In the genomic region with DNA sequence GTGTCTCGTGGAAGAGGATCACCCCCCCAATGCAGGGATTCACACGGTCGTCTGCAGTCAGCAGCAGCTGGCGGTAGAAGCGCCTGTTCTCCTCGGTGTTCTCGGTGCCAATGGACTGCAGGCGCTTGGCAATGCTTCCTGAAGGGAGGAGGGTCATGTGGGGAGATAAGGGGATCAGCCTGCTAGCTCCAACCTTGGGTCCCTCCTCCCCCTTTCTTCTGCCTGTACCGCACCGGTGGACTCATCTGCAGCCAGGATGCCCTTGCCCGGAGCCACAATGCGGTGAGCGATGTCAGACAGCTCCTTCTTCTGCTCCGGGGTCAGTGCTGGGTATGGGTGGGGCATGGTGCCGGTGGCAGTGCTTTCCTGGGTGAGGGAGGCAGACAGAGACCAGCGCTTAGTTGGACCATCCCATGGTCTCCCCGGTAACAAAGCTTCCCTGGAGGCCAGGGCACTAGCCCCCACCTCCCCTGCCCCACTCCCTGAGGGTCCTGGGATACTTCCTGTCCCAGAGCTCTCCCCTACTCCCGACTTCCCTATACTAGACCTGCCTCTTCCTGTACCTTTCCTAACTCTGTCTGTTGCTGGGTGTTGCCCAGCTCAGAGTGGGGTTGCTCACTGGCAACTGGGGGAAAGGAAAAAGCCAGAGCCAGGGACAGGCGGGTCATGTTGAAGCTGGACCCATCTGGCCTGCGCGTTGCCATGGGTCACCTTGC, we compare ENCODE assay signal across 9 mouse cellular contexts. TPM values are rescaled to one million over a fixed set of nuclear protein-coding genes. Genes with fewer than 3 reads are reported as not detected.
A peak's percentile ranks its signal among the peaks of the same experiment; 100 is the strongest.
DNase-seq lines count a peak whose midpoint lies in the region; ATAC-seq and TF ChIP-seq lines count a peak whose summit lies in the region.
"Had no signal": no experiment of that assay in that cellular context is flagged by ENCODE, and none has a peak within 500 bp of the region (broad histone marks: within the 10 kb centered on the region; RNA-seq: fewer than 3 reads in every experiment).

A gene (plus strand): TSS at position 258 of the 716 bp plus-strand sequence.

- H3K27me3 ChIP-seq in MEL (ENCODE audit: control insufficient read depth in 1 of 2, insufficient read depth in 2 of 2, low read length in 2 of 2) = no peaks in the 10 kb centered on the region
- no peaks in the 10 kb centered on the region for H3K27me3 ChIP-seq in embryonic facial prominence, embryonic 12.5 days
- no peaks in the 10 kb centered on the region for H3K27me3 ChIP-seq in heart, embryonic 15.5 days

- ATAC-seq in embryonic facial prominence, embryonic 12.5 days (ENCODE audit: insufficient number of reproducible peaks, insufficient read depth, low FRiP score, low TSS enrichment) = no peak
- no peak for ATAC-seq in heart, embryonic 15.5 days (replicated peaks; ENCODE audit: insufficient number of reproducible peaks, insufficient read depth, low FRiP score, low read depth)
- 0 out of 2 replicates have a peak, but pooled peaks have one; percentile 5 for ATAC-seq in megakaryocyte progenitor cell, adult 5-6 weeks (replicated peaks; ENCODE audit: poor library complexity)

- peaks cover 35% of the 10 kb centered on the region for H3K79me2 ChIP-seq in MEL (ENCODE audit: control insufficient read depth, insufficient read depth, low read length, poor library complexity)

- peaks cover 14 to 39% of the 10 kb centered on the region in 2 experiments for H3K4me1 ChIP-seq in MEL (ENCODE audit: control insufficient read depth in 1 of 2, insufficient read depth in 2 of 2, low read length in 2 of 2)
- H3K4me1 ChIP-seq in embryonic facial prominence, embryonic 12.5 days = peaks cover 35% of the 10 kb centered on the region
- peaks cover 60% of the 10 kb centered on the region for H3K4me1 ChIP-seq in heart, embryonic 15.5 days (replicated peaks)

- TF ChIP-seq RAD21 in MEL (IDR thresholded peaks at IDR 0.05; ENCODE audit: low read depth, low read length) = no peak

- TF ChIP-seq POLR2A in MEL (IDR thresholded peaks at IDR 0.05; ENCODE audit: control insufficient read depth in 1 of 2, insufficient read depth in 1 of 2, low read depth in 1 of 2, low read length in 2 of 2, poor library complexity in 1 of 2) = peak in 1 of 2 experiments; percentile 48; a peak in 2 of 4 replicates

- H3K4me2 ChIP-seq in embryonic facial prominence, embryonic 12.5 days (replicated peaks) = peak within 1 kb of the TSS; percentile 84
- H3K4me2 ChIP-seq in heart, embryonic 15.5 days = peak within 1 kb of the TSS; percentile 83

- H3K9ac ChIP-seq in MEL (ENCODE audit: control insufficient read depth, low read depth, low read length, poor library complexity, severe bottlenecking) = peak within 1 kb of the TSS; percentile 96
- H3K9ac ChIP-seq in embryonic facial prominence, embryonic 12.5 days = peak within 1 kb of the TSS; percentile 88
- peak within 1 kb of the TSS; percentile 95 for H3K9ac ChIP-seq in heart, embryonic 15.5 days

- TF ChIP-seq CTCF in MEL (IDR thresholded peaks at IDR 0.05 in 2 of 3, conservative IDR thresholded peaks at IDR 0.05 in 1 of 3; ENCODE audit: control insufficient read depth in 1 of 3, insufficient read depth in 1 of 3, low read depth in 2 of 3, low read length in 3 of 3, poor library complexity in 1 of 3, severe bottlenecking in 1 of 3) = no peak

- H3K9me3 ChIP-seq in MEL (replicated peaks; ENCODE audit: insufficient read depth, low read length) = no peaks in the 10 kb centered on the region
- no peaks in the 10 kb centered on the region for H3K9me3 ChIP-seq in embryonic facial prominence, embryonic 12.5 days
- no peaks in the 10 kb centered on the region for H3K9me3 ChIP-seq in heart, embryonic 15.5 days (replicated peaks)

- peak within 1 kb of the TSS; percentile 94 for H3K27ac ChIP-seq in MEL (ENCODE audit: control insufficient read depth, low read depth, low read length)
- peak within 1 kb of the TSS; percentile 95 for H3K27ac ChIP-seq in embryonic facial prominence, embryonic 12.5 days
- peak within 1 kb of the TSS; percentile 99 for H3K27ac ChIP-seq in heart, embryonic 15.5 days

- TF ChIP-seq EP300 in MEL (IDR thresholded peaks at IDR 0.05; ENCODE audit: low read depth in 1 of 2, low read length in 2 of 2) = no peak; a peak in 1 of 4 replicates

- WGBS in embryonic facial prominence, embryonic 12.5 days = 30% methylated on average over 21 of the region's 21 CpGs
- 7% methylated on average over 21 of the region's 21 CpGs for whole genome bisulfite sequencing in heart, embryonic 15.5 days

- H3K4me3 ChIP-seq in MEL (ENCODE audit: control insufficient read depth in 1 of 2, insufficient read depth in 1 of 2, low read depth in 2 of 2, low read length in 2 of 2) = peak within 1 kb of the TSS; percentile 87 to 95
- H3K4me3 ChIP-seq in embryonic facial prominence, embryonic 12.5 days = peak within 1 kb of the TSS; percentile 85
- peak within 1 kb of the TSS; percentile 88 for H3K4me3 ChIP-seq in heart, embryonic 15.5 days

- peak; percentile 44 for DNase-seq in CD4-positive helper T cell, adult 2 months (ENCODE audit: low read depth, low spot score)
- peak; percentile 72 for DNase-seq in MEL (ENCODE audit: low read depth, low spot score)
- DNase-seq in layer of hippocampus, postnatal 25 days (ENCODE audit: extremely low spot score in 1 of 2, low spot score in 1 of 2) = no peak
- no peak for DNase-seq in B cell, adult 2 months
- no peak for DNase-seq in embryo, embryonic 9.5 days (ENCODE audit: extremely low spot score)

- peaks cover 13 to 42% of the 10 kb centered on the region in 2 experiments for H3K36me3 ChIP-seq in MEL (ENCODE audit: control insufficient read depth in 1 of 2, insufficient read depth in 2 of 2, low read length in 2 of 2)
- H3K36me3 ChIP-seq in embryonic facial prominence, embryonic 12.5 days = peaks cover 28% of the 10 kb centered on the region
- peaks cover 27% of the 10 kb centered on the region for H3K36me3 ChIP-seq in heart, embryonic 15.5 days

TF ChIP-seq in MEL, 35 proteins besides CTCF, POLR2A, EP300 and RAD21:
- TF ChIP-seq SMC3 (IDR thresholded peaks at IDR 0.05; ENCODE audit: low read depth, low read length) (no peak), MYC (IDR thresholded peaks at IDR 0.05; ENCODE audit: low read depth, low read length) (no peak), SIN3A (IDR thresholded peaks at IDR 0.05; ENCODE audit: low read length) (no peak), ZKSCAN1 (IDR thresholded peaks at IDR 0.05; ENCODE audit: low read depth, low read length) (no peak), MAZ (IDR thresholded peaks at IDR 0.05; ENCODE audit: low read depth, low read length) (0 out of 2 replicates have a peak, but pooled peaks have one; percentile 3), ELF1 (IDR thresholded peaks at IDR 0.05; ENCODE audit: low read depth, low read length) (peak; percentile 58; the same call in 1 of the 2 replicates), USF1 (IDR thresholded peaks at IDR 0.05; ENCODE audit: low read depth, low read length) (peak; percentile 65; the same call in 1 of the 2 replicates), E2F4 (IDR thresholded peaks at IDR 0.05; ENCODE audit: borderline replicate concordance, low read depth, low read length) (no peak), JUND (IDR thresholded peaks at IDR 0.05; ENCODE audit: low read depth, low read length) (no peak), KAT2A (conservative IDR thresholded peaks at IDR 0.05; ENCODE audit: low read depth, low read length) (no peak), POLR2AphosphoS5 (IDR thresholded peaks at IDR 0.05; ENCODE audit: borderline replicate concordance, low read depth, low read length) (no peak), MAX (IDR thresholded peaks at IDR 0.05; ENCODE audit: low read length) (no peak), MEF2A (IDR thresholded peaks at IDR 0.05; ENCODE audit: extremely low read depth, insufficient replicate concordance, low read depth, low read length, poor library complexity, severe bottlenecking) (no peak), NELFE (IDR thresholded peaks at IDR 0.05; ENCODE audit: low read depth, low read length) (0 out of 2 replicates have a peak, but pooled peaks have one; percentile 31), ZC3H11A (IDR thresholded peaks at IDR 0.05; ENCODE audit: low read depth, low read length) (no peak)

RNA-seq across cellular contexts. Expression of the gene that starts here (rescaled TPM):
- total RNA-seq in MEL (2012; rRNA removed) = 1.7 TPM in 2 replicates
- polyA plus RNA-seq in MEL (2012; ENCODE audit: insufficient read depth in 1 of 2, insufficient read length in 2 of 2, low read depth in 1 of 2, low replicate concordance in 2 of 2, missing spikeins in 1 of 2) = under 1 TPM in 1 of 2 experiments, not detected in 1; 0.50 TPM
- polyA plus RNA-seq in embryonic facial prominence, embryonic 12.5 days (2016; fragmentation: Nextera tagmentation; extraction: Ambion mirVana) = 1.2 and 2.0 TPM in 2 replicates
- polyA plus RNA-seq in heart, embryonic 15.5 days (2015; fragmentation: Nextera tagmentation; extraction: Ambion mirVana) = 0.69 and 1.3 TPM in 2 replicates
- total RNA-seq in layer of hippocampus, postnatal 25 days (2021) = 10 to 100 TPM; 80.3 to 95.6 TPM
- not detected in 2 replicates for total RNA-seq in megakaryocyte progenitor cell, adult 5-6 weeks (2015)
- total RNA-seq in megakaryocyte progenitor cell, adult 5-6 weeks (2017) = not detected in 2 replicates
- total RNA-seq: hematopoietic stem cell, adult 5-6 weeks had no signal

Comparison
In these comparisons a context has a peak if more than half of its experiments do, and no peak if none do; other contexts are left out.
1. RNA of the gene that starts here (total RNA-seq): 80.3 to 95.6 TPM in layer of hippocampus, postnatal 25 days; 1.7 TPM in MEL and not detected in megakaryocyte progenitor cell, adult 5-6 weeks; every median in the first group is over 10 times any median in the second.
2. Peak in ATAC-seq in megakaryocyte progenitor cell, adult 5-6 weeks; RNA of the gene not detected or under 1 TPM.
3. DNase-seq: peak in CD4-positive helper T cell, adult 2 months (single experiment) and MEL (single experiment); none in layer of hippocampus, postnatal 25 days (0 of 2), B cell, adult 2 months (0 of 2) and embryo, embryonic 9.5 days (single experiment).
4. Peak in every context shown above with its lines, with median percentiles within 50 percentile points of each other: H3K27ac ChIP-seq, H3K4me3 ChIP-seq and H3K9ac ChIP-seq.